Mouse (Mus musculus) G1E (cell line): Measurements from ENCODE around the gene B3gnt8. TPM values are rescaled to one million over a fixed set of nuclear protein-coding genes. Genes with fewer than 3 reads are reported as not detected.

Experiments
- ATAC-seq: 2 replicates; pipeline ENCODE4 v1.8.0; 2016; ENCODE audit warnings: mild to moderate bottlenecking; ENCODE audit not compliant: insufficient number of reproducible peaks, poor library complexity, low FRiP score, severe bottlenecking; ENCODE audit errors: extremely low read depth
- DNase-seq: peaks from one replicate; pipeline ENCODE4 v3.0.0; 2012; ENCODE audit warnings: low spot score
- H3K27me3 ChIP-seq: 2 replicates; pipeline ENCODE4 v1.6.1; 2012; ENCODE audit warnings: mild to moderate bottlenecking, low read length, inconsistent platforms; ENCODE audit not compliant: insufficient read depth
- H3K36me3 ChIP-seq: replicated peaks from 2 replicates; pipeline ENCODE3; 2012; ENCODE audit warnings: mild to moderate bottlenecking, inconsistent platforms
- H3K4me1 ChIP-seq: 2 replicates; pipeline ENCODE4 v1.6.1; 2012; ENCODE audit warnings: low read depth, low read length, inconsistent platforms, mixed read lengths; ENCODE audit not compliant: insufficient read depth
- H3K4me3 ChIP-seq: 2 replicates; pipeline ENCODE4 v1.5.1; 2012; ENCODE audit warnings: low read depth, mild to moderate bottlenecking, inconsistent platforms, low read length, moderate library complexity, mixed read lengths
- H3K9me3 ChIP-seq: replicated peaks from 2 replicates; pipeline ENCODE4 v1.6.1; 2012; ENCODE audit warnings: inconsistent platforms
- CTCF ChIP-seq: IDR thresholded peaks from 2 replicates; pipeline ENCODE4 v1.5.1; 2012; ENCODE audit warnings: low read depth, low read length, inconsistent platforms, mixed read lengths
- GATA1 ChIP-seq: IDR thresholded peaks from 2 replicates; pipeline ENCODE4 v1.6.1; 2012; ENCODE audit warnings: borderline replicate concordance, low read length, inconsistent platforms, mixed read lengths
- GATA2 ChIP-seq: IDR thresholded peaks from 2 replicates; pipeline ENCODE4 v1.6.1; 2012; ENCODE audit warnings: low read depth, low read length, inconsistent platforms, borderline replicate concordance
- POLR2AphosphoS5 ChIP-seq: IDR thresholded peaks from 2 replicates; pipeline ENCODE4 v1.6.1; 2012; ENCODE audit warnings: low read depth, low read length, inconsistent platforms; ENCODE audit not compliant: insufficient replicate concordance
- TAL1 ChIP-seq: conservative IDR thresholded peaks from 2 replicates; pipeline ENCODE4 v1.6.1; 2012; ENCODE audit warnings: low read depth, low read length, inconsistent platforms, mixed read lengths
- polyA plus RNA-seq: library from polyadenylated mRNA; stranded (reverse); fragments of >175 nt; gene quantifications from 2 replicates; pipeline ENCODE4 v1.2.3, GENCODE M21; 2012
- total RNA-seq, 2 experiments: library from RNA; stranded (forward) in 1 of 2; stranded (reverse) in 1 of 2; fragments of 200-1000 nt in 1 of 2; fragments of >200 nt in 1 of 2; fragmentation: Nextera tagmentation in 1 of 2; gene quantifications; 2 replicates each; pipeline ENCODE4 v1.2.3; 2014 to 2017

B3gnt8 gene
- total and polyA plus RNA-seq, 3 experiments = 0.83 to 1.3 (median 0.98) TPM

- TF ChIP-seq GATA2 (no peak), TAL1 (no peak), POLR2AphosphoS5 (no peak), GATA1 (no peak), CTCF (no peak)
- H3K9me3 ChIP-seq = no peaks in the 10 kb centered on the region
- ATAC-seq (peak; percentile 95), DNase-seq (peak; percentile 90)
- peak within 1 kb of the TSS; percentile 82 for H3K4me3 ChIP-seq
- peaks cover 40% of the 10 kb centered on the region for H3K36me3 ChIP-seq
- peaks cover 24% of the 10 kb centered on the region for H3K27me3 ChIP-seq
- H3K4me1 ChIP-seq = peaks cover 17% of the 10 kb centered on the region
Measured at GRCm38 (mm10) chr7:25618865-25619721, 7.4 kb upstream of the B3gnt8 start, which contains the start of gene Dmac2. Gene Dmac2 (plus strand): TSS chr7:25619414.

- TF ChIP-seq GATA1 = no peak
- TF ChIP-seq CTCF = no peak
- TF ChIP-seq GATA2 = no peak
- no peak for TF ChIP-seq POLR2AphosphoS5
- no peak for TF ChIP-seq TAL1
- Histone ChIP-seq H3K36me3 (peaks cover 46% of the 10 kb centered on the region), H3K4me3 (peak overlapping the region; percentile 82), H3K27me3 (peaks cover 23% of the 10 kb centered on the region), H3K9me3 (no peaks in the 10 kb centered on the region), H3K4me1 (peaks cover 23% of the 10 kb centered on the region)
- DNase-seq (no peak), ATAC-seq (no peak)
Measured at GRCm38 (mm10) chr7:25619722-25619991, 6.8 kb upstream of the B3gnt8 start.

- ATAC-seq = no peak
- peak overlapping the region; percentile 82 for H3K4me3 ChIP-seq
Measured at GRCm38 (mm10) chr7:25620101-25620500, 6.4 kb upstream of the B3gnt8 start.

GRCm38 (mm10) chr7:25620751-25621150, 5.7 kb upstream of the B3gnt8 start:
- H3K4me3 ChIP-seq = no peak overlapping the region
- ATAC-seq (no peak), DNase-seq (no peak)
- H3K27me3 ChIP-seq = peaks cover 12% of the 10 kb centered on the region
- no peaks in the 10 kb centered on the region for H3K9me3 ChIP-seq
- H3K4me1 ChIP-seq = peaks cover 29% of the 10 kb centered on the region
- TF ChIP-seq TAL1 (no peak), GATA1 (no peak), CTCF (no peak), POLR2AphosphoS5 (no peak), GATA2 (no peak)
- peaks cover 57% of the 10 kb centered on the region for H3K36me3 ChIP-seq

More at GRCm38 (mm10) chr7:25620101-25620500, 6.4 kb upstream of the B3gnt8 start:
- no peak for DNase-seq
- TF ChIP-seq TAL1 (no peak), GATA2 (no peak), POLR2AphosphoS5 (no peak), GATA1 (no peak), CTCF (no peak)
- Histone ChIP-seq H3K9me3 (no peaks in the 10 kb centered on the region), H3K36me3 (peaks cover 50% of the 10 kb centered on the region), H3K4me1 (peaks cover 26% of the 10 kb centered on the region), H3K27me3 (peaks cover 19% of the 10 kb centered on the region)

- ATAC-seq (no peak), DNase-seq (no peak)
- Histone ChIP-seq H3K27me3 (no peaks in the 10 kb centered on the region), H3K36me3 (peaks cover 67% of the 10 kb centered on the region), H3K4me1 (peaks cover 51% of the 10 kb centered on the region), H3K4me3 (no peak overlapping the region), H3K9me3 (no peaks in the 10 kb centered on the region)
- TF ChIP-seq GATA2 = no peak
- no peak for TF ChIP-seq GATA1
- no peak for TF ChIP-seq POLR2AphosphoS5
- no peak for TF ChIP-seq CTCF
- no peak for TF ChIP-seq TAL1
Measured at GRCm38 (mm10) chr7:25623857-25624370, 2.5 kb upstream of the B3gnt8 start.

- no peaks in the 10 kb centered on the region for H3K27me3 ChIP-seq
- TF ChIP-seq TAL1 (no peak), POLR2AphosphoS5 (no peak), GATA2 (no peak), GATA1 (no peak), CTCF (no peak)
- H3K36me3 ChIP-seq = peaks cover 76% of the 10 kb centered on the region
- DNase-seq (no peak), ATAC-seq (no peak)
- H3K9me3 ChIP-seq = no peaks in the 10 kb centered on the region
- peaks cover 49% of the 10 kb centered on the region for H3K4me1 ChIP-seq
- H3K4me3 ChIP-seq = no peak overlapping the region
Measured at GRCm38 (mm10) chr7:25624851-25625250, 1.6 kb upstream of the B3gnt8 start.
